Mouse (Mus musculus): ENCODE data around the gene Angptl6.
A peak's percentile ranks its signal among the peaks of the same experiment; 100 is the strongest.

Angptl6 gene

DNA sequence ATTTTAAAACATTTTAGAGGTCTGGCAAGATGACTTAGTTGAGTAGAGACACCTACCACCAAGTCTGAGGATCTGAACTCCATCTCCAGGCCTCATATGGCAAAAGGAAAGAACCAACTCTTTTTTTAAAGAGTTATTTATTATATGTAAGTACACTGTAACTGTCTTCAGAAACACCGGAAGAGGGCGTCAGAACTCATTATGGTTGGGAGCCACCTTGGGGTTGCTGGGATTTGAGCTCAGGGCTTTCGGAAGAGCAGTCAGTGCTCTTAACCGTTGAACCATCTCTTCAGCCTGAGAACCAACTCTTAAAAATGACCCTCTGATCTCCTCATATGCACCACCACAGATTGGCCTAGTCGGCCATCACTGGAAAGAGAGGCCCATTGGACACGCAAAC lies 7.7 kb upstream of the Angptl6 start:
- no peak for DNase-seq (ENCODE audit: low read depth in 1 of 2, low spot score in 2 of 2)

GRCm38 (mm10) chr9:20886563-20886962 lies 7.0 kb upstream of the Angptl6 start:
- no peak for DNase-seq (ENCODE audit: low read depth in 1 of 2, low spot score in 2 of 2)

- no peak for DNase-seq (ENCODE audit: low read depth in 1 of 2, low spot score in 2 of 2)
These were observed 839 bp downstream of the Angptl6 start for GRCm38 (mm10) chr9:20878710-20879065.

DNA sequence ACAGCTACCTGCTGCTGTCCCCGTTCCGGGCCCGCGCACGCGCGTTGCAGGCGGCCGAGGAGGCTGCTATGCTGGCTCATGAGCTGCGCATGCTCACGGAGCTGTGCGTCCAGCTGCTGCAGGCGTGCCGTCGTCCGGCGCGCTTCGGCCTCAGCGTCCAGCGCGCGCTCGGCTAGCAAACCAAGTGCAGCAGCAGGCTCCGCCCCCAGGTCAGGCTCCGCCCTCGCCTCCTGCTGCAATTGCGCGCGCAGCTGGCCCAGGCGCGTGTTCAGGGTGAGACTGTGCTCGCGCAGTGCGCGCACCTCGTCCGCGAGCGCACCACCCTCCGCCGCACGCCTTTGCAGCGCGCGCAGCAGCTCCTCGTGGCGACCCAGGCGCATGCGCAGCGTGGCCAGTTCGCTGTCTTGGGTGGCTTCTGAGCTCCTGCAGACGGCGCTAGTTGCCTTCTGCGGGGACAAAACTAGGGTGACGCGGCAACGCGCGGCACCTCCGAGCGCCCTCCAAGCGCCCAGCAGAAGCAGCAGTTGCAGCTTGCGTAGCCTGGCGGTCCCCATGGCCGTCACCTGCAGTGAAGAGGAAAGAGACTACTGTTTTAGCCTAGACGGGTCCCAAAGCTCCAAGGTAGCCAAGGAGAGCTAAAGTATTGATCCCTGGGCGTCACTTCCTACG lies 1.4 kb downstream of the Angptl6 start:
- peak; percentile 99 for DNase-seq (ENCODE audit: low read depth in 1 of 2, low spot score in 2 of 2)

DNA sequence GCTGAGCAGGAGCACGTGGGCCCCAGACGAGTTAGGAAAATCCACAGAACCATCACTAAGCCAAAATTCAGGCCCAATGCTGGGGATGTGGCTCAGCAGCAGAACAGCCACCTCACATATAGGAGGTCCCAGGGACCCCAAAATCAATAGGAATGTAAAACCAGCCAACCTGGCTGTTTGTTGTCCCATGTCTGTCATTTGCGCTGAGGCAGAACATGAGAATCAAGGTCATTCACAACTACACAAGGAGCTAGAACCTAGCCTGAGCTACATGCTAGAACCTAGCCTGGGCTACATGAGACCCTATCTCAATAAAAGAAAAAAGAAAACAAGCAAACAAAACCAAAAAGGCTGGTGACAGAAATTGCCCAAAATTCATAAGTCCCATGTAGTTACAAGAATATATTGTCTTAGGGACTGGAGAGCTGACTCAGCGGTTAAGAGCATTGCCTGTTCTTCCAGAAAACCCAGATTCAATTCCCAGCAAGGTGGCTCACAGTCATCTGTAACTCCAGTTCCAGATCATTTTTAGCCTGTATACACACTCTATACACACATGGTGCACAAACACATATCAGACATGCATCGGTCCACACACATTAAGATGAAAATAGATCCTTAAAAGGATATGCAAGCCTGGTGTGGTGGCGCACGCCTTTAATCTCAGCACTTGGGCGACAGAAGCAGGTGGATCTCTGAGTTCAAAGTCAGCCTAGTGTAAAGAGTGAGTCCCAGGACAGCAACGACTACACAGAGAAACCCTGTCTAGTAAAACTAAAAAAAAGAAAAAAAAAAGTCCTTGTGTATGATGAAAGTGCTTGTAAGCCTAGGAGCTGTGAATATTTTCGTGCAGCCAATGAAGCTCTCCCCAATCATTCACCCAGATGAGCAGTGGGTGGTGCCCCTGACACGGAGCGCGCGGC lies 2.1 kb downstream of the Angptl6 start:
- no peak for DNase-seq (ENCODE audit: low read depth in 1 of 2, low spot score in 2 of 2)

GRCm38 (mm10) chr9:20876318-20877117 lies 3.0 kb downstream of the Angptl6 start:
- no peak for DNase-seq (ENCODE audit: low read depth in 1 of 2, low spot score in 2 of 2)

DNA sequence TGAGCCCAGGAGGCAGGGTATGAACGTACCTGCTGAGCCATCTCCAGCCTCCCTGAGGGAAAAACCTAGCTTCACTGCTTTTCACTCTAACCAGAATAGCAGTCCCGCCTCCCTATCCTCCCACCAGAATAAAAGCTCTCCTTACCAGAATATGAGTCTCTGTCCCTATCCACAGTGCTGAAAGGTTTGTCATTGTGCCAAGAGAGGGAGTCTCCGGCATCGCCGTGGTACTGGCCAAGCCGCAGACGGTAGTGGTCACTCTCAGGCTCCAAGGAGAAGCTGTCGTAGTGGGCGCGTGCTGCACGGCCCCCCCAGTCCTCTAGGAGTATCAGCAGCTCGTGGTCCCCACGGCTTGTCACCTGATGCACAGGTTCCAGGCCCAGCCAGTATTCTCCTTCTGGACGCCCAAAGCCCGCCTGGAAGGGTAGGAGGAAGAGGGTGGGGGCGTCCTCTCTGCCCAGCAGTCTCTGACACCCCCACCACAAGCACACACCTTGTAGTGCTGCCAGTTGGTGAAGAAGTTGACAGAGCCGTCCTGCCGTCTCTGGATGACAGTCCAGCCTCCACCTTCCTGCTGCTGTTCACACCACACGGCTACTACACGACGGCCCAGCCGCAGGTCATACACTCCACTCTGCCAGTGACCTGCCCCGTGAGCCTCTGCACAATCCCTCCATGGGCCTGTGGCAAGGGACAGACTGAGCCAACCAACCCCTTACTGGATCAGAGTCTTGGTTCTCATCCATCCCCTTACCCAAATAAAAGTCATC lies 4.3 kb downstream of the Angptl6 start:
- no peak for DNase-seq (ENCODE audit: low read depth in 1 of 2, low spot score in 2 of 2)

- no peak for DNase-seq (ENCODE audit: low read depth in 1 of 2, low spot score in 2 of 2)
These were observed 6.0 kb downstream of the Angptl6 start for GRCm38 (mm10) chr9:20873521-20873920.

DNA sequence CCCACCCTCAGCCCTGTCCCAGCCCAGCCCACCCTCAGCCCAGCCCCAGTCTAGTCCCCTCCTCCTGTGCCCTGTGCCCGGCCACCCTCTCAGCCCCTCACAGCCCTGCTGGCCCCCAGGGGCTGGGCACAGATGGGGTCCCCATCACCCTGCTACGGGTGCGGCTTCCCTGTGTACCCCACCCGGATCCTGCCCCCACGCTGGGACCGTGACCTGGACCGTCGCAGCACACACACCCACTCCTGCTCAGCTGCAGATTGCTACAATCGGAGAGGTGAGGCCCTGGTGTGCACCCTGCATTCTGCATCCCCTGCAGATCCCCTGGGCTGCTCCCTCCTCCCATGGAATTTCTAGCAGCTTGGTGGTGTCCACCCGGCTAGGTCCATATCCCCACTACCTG lies 6.5 kb downstream of the Angptl6 start:
- no peak for DNase-seq (ENCODE audit: low read depth in 1 of 2, low spot score in 2 of 2)

- no peak for DNase-seq (ENCODE audit: low read depth in 1 of 2, low spot score in 2 of 2)
These were observed 9.0 kb downstream of the Angptl6 start for GRCm38 (mm10) chr9:20870211-20871173.

DNA sequence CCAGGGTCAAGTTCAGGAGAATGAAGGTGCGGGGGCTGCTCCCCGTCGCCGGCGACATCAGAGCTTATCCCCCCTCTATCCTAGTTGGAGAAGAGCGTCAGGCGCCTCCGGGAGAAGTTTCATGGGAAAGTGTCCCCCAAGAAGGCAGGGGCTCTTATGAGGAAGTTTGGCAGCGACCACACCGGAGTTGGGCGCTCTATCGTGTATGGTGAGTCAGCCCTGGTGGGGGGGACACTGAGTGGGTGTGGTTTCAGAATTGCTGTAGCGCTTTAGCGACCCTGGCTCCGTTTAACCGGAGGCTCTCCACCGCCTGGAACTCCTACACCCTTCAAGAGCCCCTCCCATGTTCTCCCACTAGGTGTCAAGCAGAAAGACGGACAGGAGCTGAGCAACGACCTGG lies 10.3 kb downstream of the Angptl6 start:
- DNase-seq (ENCODE audit: low read depth in 1 of 2, low spot score in 2 of 2), result no peak

DNA sequence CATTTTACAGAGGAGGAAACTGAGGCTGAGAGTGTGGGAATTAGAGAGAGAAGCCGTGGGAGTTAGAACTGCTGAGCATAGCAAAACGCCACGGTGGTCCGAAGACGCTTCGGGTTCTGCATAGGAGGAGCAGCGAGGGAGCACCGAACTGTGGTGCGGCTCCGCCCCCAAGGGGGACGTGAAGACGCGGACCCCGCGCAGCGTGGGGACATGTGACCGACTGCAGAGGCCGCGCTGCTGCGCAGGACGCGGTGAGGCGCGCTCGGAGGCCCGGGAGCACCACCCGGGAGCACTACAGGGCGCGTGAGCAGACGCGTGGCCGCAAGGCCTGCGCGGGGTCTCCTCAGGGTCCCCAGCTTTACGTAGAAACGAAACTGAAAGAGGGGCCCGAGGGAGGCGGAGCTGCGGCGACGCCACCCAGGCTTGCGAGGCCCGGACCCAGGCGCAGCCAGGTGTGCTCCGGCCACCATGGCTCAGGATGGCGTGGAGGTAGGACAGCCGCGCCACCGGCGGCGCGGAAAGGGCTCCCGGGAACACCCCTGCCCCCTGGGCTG lies 11.0 kb downstream of the Angptl6 start, which contains the start of gene A230050P20Rik:
Gene A230050P20Rik (plus strand): TSS at position 195 of the 554 bp plus-strand sequence.
- no peak for DNase-seq (ENCODE audit: low read depth in 1 of 2, low spot score in 2 of 2)

DNA sequence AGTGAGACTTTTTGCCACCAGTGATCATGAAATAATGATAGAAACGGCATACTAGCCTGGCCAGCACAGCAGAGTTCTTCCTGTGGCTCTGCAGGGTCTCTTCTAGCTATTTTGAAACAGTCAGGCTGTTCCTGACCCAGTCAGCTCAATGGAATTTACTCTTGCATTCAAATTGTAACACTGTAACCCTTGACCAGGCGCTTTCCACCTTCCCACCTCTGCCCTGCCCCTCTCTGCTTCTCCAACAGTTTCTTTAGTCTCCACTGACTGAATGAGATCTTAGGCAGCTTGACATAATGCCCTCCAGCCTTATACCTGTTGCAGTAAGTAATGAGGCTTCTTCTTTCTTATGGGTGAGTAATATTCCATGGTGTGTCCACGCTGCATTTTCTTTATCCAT lies 12.6 kb downstream of the Angptl6 start:
- DNase-seq (ENCODE audit: low read depth in 1 of 2, low spot score in 2 of 2), result no peak

- DNase-seq (ENCODE audit: low read depth in 1 of 2, low spot score in 2 of 2), result no peak
These were observed 17.3 kb downstream of the Angptl6 start for GRCm38 (mm10) chr9:20862225-20862624.

DNA sequence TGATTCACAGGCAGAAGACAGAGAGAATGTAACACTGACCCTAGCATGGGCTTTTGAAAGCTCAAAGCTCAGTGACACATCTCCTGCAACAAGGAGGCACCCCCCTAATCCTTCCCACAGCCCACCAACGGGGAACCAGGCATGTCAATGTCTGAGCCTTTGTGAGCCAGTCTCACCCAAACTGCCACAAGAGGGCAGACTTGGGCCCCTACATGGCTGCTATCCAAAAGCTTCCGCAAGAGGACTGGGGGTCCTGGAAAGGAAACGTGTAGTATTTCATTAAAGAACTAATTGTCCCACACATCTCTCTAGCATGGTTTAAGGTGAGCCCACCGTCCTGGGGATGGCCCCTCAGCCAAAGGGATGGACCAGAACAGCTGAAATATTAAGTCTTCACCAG lies 17.7 kb downstream of the Angptl6 start:
- no peak for DNase-seq (ENCODE audit: low read depth in 1 of 2, low spot score in 2 of 2)

GRCm38 (mm10) chr9:20859926-20860325 lies 19.6 kb downstream of the Angptl6 start:
- no peak for DNase-seq (ENCODE audit: low read depth in 1 of 2, low spot score in 2 of 2)

DNA sequence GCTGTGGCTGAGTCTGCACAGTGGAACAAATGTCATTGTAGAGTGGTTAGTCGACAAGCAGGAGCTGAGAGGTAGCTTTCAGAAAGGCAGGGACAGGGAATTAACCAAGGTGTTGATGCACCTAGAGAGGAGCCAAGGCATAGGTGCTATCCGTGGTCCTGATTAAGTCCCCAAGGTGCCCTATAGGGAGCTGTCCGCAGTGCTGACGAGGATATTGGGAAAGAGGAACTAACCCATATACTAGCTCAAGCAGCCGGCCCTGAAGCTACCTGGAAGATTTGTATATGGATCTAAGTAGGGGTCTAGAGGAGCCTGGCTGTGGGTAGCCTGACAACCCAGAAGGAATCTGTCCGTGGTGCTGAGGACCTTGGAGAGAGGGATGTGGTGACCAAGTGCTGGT lies 22.4 kb downstream of the Angptl6 start:
- DNase-seq (ENCODE audit: low read depth in 1 of 2, low spot score in 2 of 2), result peak in 1 of 2 experiments; percentile 26

GRCm38 (mm10) chr9:20850179-20850578 lies 29.3 kb downstream of the Angptl6 start:
- DNase-seq (ENCODE audit: low read depth in 1 of 2, low spot score in 2 of 2), result no peak

DNA sequence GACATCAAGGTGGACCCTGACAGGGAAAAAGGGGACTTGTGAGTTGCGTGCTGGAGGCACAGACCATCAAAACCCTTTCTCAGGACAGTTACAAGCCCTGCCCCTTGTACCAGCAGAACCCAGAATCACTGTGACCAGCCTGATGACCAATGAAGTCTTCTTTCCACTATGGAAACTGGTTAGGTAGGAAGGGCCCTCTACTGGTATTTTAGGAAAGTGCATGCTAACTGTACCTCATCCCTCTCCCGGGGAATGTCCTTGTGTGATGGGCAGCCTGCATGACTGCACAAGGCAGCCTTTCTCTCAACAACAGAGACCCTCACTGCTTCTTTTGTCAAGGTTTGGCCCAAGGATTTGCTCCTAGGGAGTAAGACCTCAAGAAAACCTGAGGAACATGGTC lies 36.9 kb downstream of the Angptl6 start:
- no peak for DNase-seq (ENCODE audit: low read depth in 1 of 2, low spot score in 2 of 2)

Measured in monocyte, adult 2 months (primary cell).